ENCODE assay signal across 9 mouse cellular contexts in the genomic region with DNA sequence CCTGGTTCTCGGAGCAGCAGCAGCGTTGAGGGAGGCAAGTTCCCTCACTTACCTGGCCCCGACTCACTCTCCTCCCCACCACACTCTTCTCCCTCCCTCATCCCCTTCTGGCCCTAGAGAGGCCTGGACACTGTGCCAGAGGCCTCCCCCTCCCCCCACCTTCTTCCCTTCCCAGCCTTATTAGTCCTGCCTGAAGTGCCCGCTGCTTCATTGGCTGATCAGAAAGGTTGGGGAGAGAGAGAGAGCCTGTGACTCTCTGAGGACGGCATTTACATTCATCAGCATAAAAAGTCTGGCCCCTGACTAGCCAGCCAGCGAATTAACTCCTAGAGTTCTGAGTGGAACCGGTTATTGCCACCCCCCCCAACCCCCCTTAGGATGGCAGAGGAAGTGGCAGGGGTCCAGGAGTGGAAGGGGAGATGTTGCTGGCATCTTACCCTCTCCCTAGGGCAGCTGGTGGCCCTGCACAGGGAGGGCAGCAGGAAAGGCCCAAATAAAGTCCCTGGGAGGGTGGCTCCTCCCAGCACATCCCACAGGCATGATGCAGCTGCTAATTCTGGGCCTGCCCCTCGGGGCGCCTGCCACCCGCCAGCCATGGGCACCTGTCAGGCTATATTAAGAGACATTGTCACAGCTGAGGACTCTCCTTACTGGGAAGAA. TPM values are rescaled to one million over a fixed set of nuclear protein-coding genes. Genes with fewer than 3 reads are reported as not detected.
DNase-seq lines count a peak whose midpoint lies in the region; ATAC-seq lines count a peak whose summit lies in the region.
"Had no signal": no experiment of that assay in that cellular context is flagged by ENCODE, and none has a peak within 500 bp of the region (broad histone marks: within the 10 kb centered on the region; RNA-seq: fewer than 3 reads in every experiment).

No protein-coding gene starts in this region.

- H3K27ac ChIP-seq in hindbrain, embryonic 12.5 days: peak overlapping the region; percentile 88
- H3K27ac ChIP-seq in neural tube, embryonic 14.5 days (ENCODE audit: low read depth, low read length): peak overlapping the region; percentile 68
- H3K27ac ChIP-seq: liver, embryonic 13.5 days had no signal

- DNase-seq in frontal cortex, adult 2 months (ENCODE audit: extremely low spot score in 1 of 2, low spot score in 1 of 2): no peak
- peak; percentile 51 to 54 for DNase-seq in cerebellum, adult 18-20 months
- DNase-seq in gastrocnemius, adult 8-10 months (ENCODE audit: low spot score in 2 of 2): peak; percentile 84 to 89
- no peak for DNase-seq in spleen, postnatal 10 days (ENCODE audit: low spot score in 2 of 2)
- no peak for DNase-seq in urinary bladder, postnatal 4 days (ENCODE audit: low spot score in 2 of 2)

- H3K4me2 ChIP-seq in hindbrain, embryonic 12.5 days (replicated peaks): peak overlapping the region; percentile 94
- H3K4me2 ChIP-seq in neural tube, embryonic 14.5 days (ENCODE audit: low read depth, low read length): peak overlapping the region; percentile 98
- H3K4me2 ChIP-seq: liver, embryonic 13.5 days had no signal

- no peaks in the 10 kb centered on the region for H3K27me3 ChIP-seq in hindbrain, embryonic 12.5 days
- no peaks in the 10 kb centered on the region for H3K27me3 ChIP-seq in neural tube, embryonic 14.5 days (ENCODE audit: control insufficient read depth, insufficient read depth, low read length)

- peaks cover 30% of the 10 kb centered on the region for H3K36me3 ChIP-seq in hindbrain, embryonic 12.5 days
- H3K36me3 ChIP-seq in neural tube, embryonic 14.5 days (ENCODE audit: control insufficient read depth, insufficient read depth, low read length): peaks cover 35% of the 10 kb centered on the region
- H3K36me3 ChIP-seq: liver, embryonic 13.5 days had no signal

- peaks cover 59% of the 10 kb centered on the region for H3K4me1 ChIP-seq in hindbrain, embryonic 12.5 days
- peaks cover 45% of the 10 kb centered on the region for H3K4me1 ChIP-seq in neural tube, embryonic 14.5 days (ENCODE audit: control insufficient read depth, insufficient read depth, low read length)

- no peaks in the 10 kb centered on the region for H3K9me3 ChIP-seq in hindbrain, embryonic 12.5 days (replicated peaks)
- H3K9me3 ChIP-seq in neural tube, embryonic 14.5 days (ENCODE audit: control insufficient read depth, low read length): no peaks in the 10 kb centered on the region
- H3K9me3 ChIP-seq: liver, embryonic 13.5 days had no signal

- ATAC-seq in frontal cortex, adult (ENCODE audit: low TSS enrichment): peak; percentile 13; the same call in 1 of the 2 replicates
- ATAC-seq in hindbrain, embryonic 12.5 days (ENCODE audit: low FRiP score): peak; percentile 33
- ATAC-seq in neural tube, embryonic 14.5 days (ENCODE audit: low read depth): peak; percentile 4; the same call in 1 of the 2 replicates

- WGBS in hindbrain, embryonic 12.5 days: 21% methylated on average over 10 of the region's 10 CpGs
- WGBS in neural tube, embryonic 14.5 days: 10% methylated on average over 10 of the region's 10 CpGs

- H3K4me3 ChIP-seq in hindbrain, embryonic 12.5 days: peak overlapping the region; percentile 11
- peak overlapping the region; percentile 25 for H3K4me3 ChIP-seq in neural tube, embryonic 14.5 days (ENCODE audit: low read depth, low read length)
- H3K4me3 ChIP-seq: liver, embryonic 13.5 days had no signal

- peak overlapping the region; percentile 94 for H3K9ac ChIP-seq in hindbrain, embryonic 12.5 days
- peak overlapping the region; percentile 33; the same call in 1 of the 2 replicates for H3K9ac ChIP-seq in neural tube, embryonic 14.5 days (replicated peaks; ENCODE audit: low read depth, low read length)
- H3K9ac ChIP-seq: liver, embryonic 13.5 days had no signal

RNA-seq across cellular contexts. Expression of gene Dnajb5, which starts 4.0 kb away (rescaled TPM):
- polyA plus RNA-seq in frontal cortex, adult 2 months (2012; rRNA removed): 126 and 151 TPM in 2 replicates
- total RNA-seq in gastrocnemius, adult 8-10 months (2022): 100 to 1,000 TPM; 203 to 225 (median 211) TPM
- 32.4 and 37.4 TPM in 2 replicates for polyA plus RNA-seq in hindbrain, embryonic 12.5 days (2016; fragmentation: Nextera tagmentation; extraction: Ambion mirVana)
- 44.1 and 44.7 TPM in 2 replicates for polyA plus RNA-seq in neural tube, embryonic 14.5 days (2014; fragmentation: Nextera tagmentation; extraction: Ambion mirVana)

RNA-seq across cellular contexts. Expression of gene 1700022I11Rik, which starts 15.8 kb away (rescaled TPM):
- polyA plus RNA-seq in frontal cortex, adult 2 months (2012; rRNA removed): 0.11 and 0.18 TPM in 2 replicates
- not detected for total RNA-seq in gastrocnemius, adult 8-10 months (2022)
- 0.61 and 1.2 TPM in 2 replicates for polyA plus RNA-seq in hindbrain, embryonic 12.5 days (2016; fragmentation: Nextera tagmentation; extraction: Ambion mirVana)
- polyA plus RNA-seq in neural tube, embryonic 14.5 days (2014; fragmentation: Nextera tagmentation; extraction: Ambion mirVana): 0.50 and 1.1 TPM in 2 replicates

RNA-seq across cellular contexts. Expression of gene Phf24, which starts 37.1 kb away (rescaled TPM):
- polyA plus RNA-seq in frontal cortex, adult 2 months (2012; rRNA removed): 175 and 199 TPM in 2 replicates
- under 1 TPM; 0.27 to 0.67 (median 0.50) TPM for total RNA-seq in gastrocnemius, adult 8-10 months (2022)
- 7.9 TPM in 2 replicates for polyA plus RNA-seq in hindbrain, embryonic 12.5 days (2016; fragmentation: Nextera tagmentation; extraction: Ambion mirVana)
- 41.1 and 48.7 TPM in 2 replicates for polyA plus RNA-seq in neural tube, embryonic 14.5 days (2014; fragmentation: Nextera tagmentation; extraction: Ambion mirVana)

RNA-seq across cellular contexts. Expression of gene Vcp, which starts 46.7 kb away (rescaled TPM):
- polyA plus RNA-seq in frontal cortex, adult 2 months (2012; rRNA removed): 170 and 193 TPM in 2 replicates
- 100 to 1,000 TPM; 252 to 285 (median 260) TPM for total RNA-seq in gastrocnemius, adult 8-10 months (2022)
- 626 and 637 TPM in 2 replicates for polyA plus RNA-seq in hindbrain, embryonic 12.5 days (2016; fragmentation: Nextera tagmentation; extraction: Ambion mirVana)
- polyA plus RNA-seq in neural tube, embryonic 14.5 days (2014; fragmentation: Nextera tagmentation; extraction: Ambion mirVana): 435 and 534 TPM in 2 replicates

RNA-seq across cellular contexts. Expression of gene Fancg, which starts 56.7 kb away (rescaled TPM):
- polyA plus RNA-seq in frontal cortex, adult 2 months (2012; rRNA removed): 19.7 and 23.2 TPM in 2 replicates
- total RNA-seq in gastrocnemius, adult 8-10 months (2022): 1 to 10 TPM; 1.1 to 2.2 (median 1.5) TPM
- polyA plus RNA-seq in hindbrain, embryonic 12.5 days (2016; fragmentation: Nextera tagmentation; extraction: Ambion mirVana): 20.5 and 21.6 TPM in 2 replicates
- polyA plus RNA-seq in neural tube, embryonic 14.5 days (2014; fragmentation: Nextera tagmentation; extraction: Ambion mirVana): 18.9 and 21.6 TPM in 2 replicates

Comparison
In these comparisons a context has a peak if more than half of its experiments do, and no peak if none do; other contexts are left out.
1. DNase-seq: peak in cerebellum, adult 18-20 months (2 of 2) and gastrocnemius, adult 8-10 months (2 of 2); none in frontal cortex, adult 2 months (0 of 2), spleen, postnatal 10 days (0 of 2) and urinary bladder, postnatal 4 days (0 of 2).
2. Peak in every context shown above with its lines, with median percentiles within 50 percentile points of each other: ATAC-seq.